Mouse (Mus musculus): ENCODE data around the gene Nav1.

The Nav1 gene

DNA sequence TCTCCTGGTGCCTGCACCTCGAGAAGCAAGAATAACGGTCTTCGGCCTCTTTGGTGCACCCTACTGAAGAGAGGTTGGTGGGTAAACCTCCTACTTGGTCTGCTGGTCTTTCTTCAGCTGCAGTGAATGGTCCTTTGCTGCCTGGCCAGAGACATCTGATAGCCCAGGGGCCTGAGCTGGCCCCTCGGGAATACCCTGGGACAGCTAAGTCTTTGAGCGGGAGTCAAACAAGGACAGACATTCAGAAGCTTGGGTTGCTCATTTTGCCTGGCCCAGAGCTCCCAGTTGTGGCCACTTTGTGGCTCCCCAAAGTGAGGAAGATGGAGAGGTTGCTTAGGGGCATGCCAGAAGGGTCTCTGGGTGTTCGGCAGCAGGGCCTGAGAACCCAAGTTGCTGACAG is 89.6 kb downstream of the Nav1 start:
- no peak for DNase-seq (ENCODE audit: low read depth, low spot score)

DNA sequence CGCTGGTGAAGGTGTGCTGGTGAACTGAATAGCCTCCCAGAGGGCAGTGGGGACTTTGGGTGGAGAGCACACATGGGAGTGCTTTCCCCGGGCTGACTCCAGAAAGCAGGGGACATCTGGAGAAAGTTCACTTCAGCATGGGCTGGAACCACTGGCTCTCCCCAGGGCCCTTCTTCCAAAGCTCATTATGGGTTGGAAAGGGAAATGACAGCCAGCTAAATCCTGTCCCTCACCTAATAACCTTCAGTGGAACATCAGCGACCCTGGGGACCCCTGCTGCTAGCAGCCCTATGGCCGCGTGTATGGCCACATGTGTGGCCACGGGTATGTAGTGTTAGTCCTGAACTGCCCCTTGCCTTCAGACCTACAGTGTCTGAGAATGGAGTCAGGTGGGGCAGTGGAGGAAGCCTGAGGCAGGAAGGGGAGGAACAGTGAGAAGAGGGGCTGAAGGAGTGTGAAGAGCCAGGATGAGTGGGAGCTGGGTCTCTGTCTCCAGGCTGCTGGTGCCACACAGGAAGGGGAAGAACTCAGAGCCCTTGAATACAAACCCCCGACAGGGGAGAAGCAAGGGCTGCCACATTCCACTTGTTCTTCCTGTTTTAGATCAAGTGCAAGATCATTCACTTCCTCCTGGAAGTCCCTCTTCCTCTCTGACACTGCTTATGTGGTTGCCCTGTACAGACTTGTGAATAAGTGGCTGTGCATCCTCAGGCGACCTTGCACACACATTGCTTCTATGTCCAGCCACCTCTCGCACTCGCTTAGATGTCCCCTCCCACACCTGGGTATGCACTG is 90.4 kb downstream of the Nav1 start:
- DNase-seq (ENCODE audit: low read depth, low spot score) = no peak

GRCm38 (mm10) chr1:135515633-135516238 is 91.4 kb downstream of the Nav1 start:
- DNase-seq (ENCODE audit: low read depth, low spot score) = no peak

- DNase-seq (ENCODE audit: low read depth, low spot score) = no peak
These were observed 92.0 kb downstream of the Nav1 start for GRCm38 (mm10) chr1:135514913-135515632.

DNA sequence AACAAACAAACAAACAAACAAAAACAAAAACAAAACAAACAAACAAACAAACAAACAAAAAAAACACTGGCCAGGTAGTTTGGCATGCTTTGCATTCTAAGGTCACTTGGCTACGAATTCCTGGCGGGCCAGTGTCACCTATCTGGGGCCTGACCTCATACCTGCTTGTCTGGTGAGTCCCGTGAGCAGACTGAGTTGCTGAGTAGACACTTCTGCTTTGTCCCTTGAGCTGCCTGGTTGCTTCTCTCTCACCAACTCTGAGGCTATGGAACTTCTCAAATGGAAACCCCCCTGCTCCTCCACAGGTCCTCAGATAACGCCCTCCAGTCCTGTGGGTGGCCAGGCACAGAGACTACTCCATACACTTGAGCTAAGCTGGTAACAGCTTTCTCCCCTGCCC is 93.0 kb downstream of the Nav1 start:
- DNase-seq (ENCODE audit: low read depth, low spot score) = no peak

DNA sequence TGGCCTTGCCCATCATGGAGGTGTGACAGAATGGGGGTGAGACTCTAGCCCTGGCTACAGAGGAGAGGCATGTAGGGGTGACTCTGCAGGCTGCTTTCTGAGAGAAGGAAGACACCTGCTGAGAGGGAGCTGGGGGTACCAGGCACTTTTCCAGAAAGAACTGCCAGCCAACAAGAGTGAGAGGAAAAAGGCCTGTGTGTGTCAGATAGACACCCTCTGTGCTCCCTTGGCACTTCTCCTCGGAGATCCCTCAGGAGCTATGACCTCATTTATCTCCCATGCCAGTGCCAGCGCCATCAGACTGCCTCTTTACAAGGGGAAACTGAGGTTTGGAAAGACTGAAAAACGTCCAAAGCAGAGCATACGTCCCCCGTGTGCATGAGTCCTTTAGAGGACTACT is 93.6 kb downstream of the Nav1 start:
- no peak for DNase-seq (ENCODE audit: low read depth, low spot score)

DNA sequence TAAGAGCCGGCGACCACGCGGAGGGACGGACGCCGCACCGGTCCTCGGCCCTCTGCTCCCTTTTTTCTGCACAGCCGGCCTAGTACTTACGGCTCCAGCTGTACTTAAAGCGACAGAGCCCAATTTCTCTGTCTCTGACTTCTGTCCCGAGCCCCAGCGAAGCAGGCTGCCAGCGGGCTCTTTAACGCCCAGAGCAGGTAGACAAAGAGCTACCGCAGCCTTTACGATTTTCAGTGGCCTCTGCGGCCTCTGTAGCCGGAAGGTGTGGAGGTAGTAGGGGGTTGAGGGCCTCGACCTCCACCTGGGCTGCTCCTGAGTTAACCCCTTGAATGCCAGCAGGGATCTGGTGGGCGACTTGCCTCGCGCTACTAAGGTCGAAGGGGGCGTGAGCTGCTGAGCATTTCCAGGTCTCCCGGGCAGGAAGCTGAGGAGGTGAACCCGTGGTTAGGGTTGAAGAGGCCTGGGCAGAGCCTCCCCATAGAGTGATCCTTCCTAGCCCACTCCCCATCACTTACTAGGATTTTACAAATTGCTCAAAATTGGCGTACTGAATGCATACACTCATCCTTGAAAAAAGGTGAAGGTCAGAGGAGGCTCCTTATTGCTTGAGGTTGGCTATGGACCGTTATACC is 96.6 kb downstream of the Nav1 start:
- DNase-seq (ENCODE audit: low read depth, low spot score) = peak; percentile 54

DNA sequence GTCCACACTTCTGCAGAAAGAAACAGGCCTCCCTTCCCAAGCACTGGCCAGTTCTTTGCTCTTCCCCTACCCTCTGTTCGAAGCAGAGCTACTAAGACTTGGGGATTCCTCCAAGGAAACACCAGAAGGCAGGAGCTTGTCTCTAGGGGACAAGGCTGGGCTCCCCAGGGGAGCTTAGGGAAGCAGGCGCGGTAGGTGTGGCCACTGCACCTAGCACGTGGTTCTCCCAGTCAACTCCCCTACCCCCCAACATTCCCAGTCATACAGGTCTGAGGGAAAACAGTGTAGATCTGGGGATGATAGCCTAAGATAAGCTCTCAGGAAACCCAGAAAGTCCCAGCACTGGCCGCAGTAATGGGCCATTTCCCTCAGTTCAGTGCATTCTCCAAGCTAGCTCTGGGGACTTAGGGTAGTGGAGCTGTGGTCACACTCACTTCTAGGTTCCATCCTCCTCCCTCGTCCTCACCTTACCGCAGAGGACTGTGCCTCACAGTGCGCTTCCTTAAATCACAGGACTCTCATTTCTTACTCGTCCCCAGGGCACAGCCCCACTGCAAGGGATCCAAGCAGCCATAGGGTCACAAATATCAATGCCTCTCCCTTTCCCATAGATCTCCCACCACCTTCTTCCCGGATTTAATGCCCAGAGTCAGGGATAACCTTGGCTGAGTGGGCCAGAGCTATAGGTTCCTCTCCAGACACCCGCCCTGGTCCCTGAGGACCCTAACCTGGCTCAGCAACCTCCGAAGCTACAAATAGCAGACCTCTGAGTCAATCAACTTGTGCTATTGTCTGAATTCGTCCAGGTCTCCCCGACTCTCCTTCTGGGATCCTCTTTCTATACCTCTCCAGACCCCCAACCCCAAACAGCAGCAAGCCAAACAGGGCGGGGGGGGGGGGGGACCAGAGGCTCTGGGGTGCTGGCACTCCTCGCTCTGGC is 97.7 kb downstream of the Nav1 start:
- DNase-seq (ENCODE audit: low read depth, low spot score) = no peak

- no peak for DNase-seq (ENCODE audit: low read depth, low spot score)
These were observed 98.8 kb downstream of the Nav1 start for GRCm38 (mm10) chr1:135508349-135508634.

DNA sequence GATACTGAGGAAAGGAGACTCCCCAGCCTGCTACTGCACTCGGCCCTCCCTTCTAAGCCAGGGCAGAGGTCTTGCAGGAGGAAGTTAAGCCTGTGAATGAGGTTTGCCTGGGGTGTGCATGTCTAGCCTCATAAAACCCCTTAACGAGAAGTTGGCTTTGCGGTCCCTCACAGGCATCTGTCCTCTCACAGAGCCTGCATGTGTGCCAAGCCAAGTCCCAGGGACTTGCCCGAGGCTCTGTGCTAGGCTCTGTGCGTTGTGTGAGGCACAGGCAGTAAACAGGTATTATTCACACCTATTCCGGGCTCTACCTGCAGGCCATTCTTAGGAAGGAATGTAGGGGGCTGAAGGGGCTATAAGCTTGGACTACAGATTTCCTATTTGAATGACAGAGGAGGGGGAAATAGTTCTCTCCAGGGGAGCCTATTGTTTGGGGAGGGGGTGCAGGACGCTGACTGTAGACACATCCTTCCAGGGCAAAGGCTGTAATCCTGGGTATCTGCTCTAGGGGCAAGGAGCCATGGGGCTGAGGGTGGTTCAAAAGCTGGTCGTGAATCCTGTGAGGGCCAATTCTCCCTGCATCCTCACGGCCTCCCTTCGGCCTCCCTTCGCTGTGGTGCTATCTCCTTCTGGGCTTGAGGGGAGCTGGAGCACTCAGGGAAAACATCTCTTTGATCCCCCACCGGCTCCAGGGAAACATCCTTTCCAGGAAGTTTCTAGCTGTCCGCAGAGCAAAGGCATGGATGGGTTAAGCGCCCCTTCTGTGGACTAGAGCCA is 99.3 kb downstream of the Nav1 start:
- no peak for DNase-seq (ENCODE audit: low read depth, low spot score)

- DNase-seq (ENCODE audit: low read depth, low spot score) = no peak
These were observed 101.6 kb downstream of the Nav1 start for GRCm38 (mm10) chr1:135505499-135505898.

- DNase-seq (ENCODE audit: low read depth, low spot score) = no peak
These were observed 103.7 kb downstream of the Nav1 start for GRCm38 (mm10) chr1:135503436-135503835.

DNA sequence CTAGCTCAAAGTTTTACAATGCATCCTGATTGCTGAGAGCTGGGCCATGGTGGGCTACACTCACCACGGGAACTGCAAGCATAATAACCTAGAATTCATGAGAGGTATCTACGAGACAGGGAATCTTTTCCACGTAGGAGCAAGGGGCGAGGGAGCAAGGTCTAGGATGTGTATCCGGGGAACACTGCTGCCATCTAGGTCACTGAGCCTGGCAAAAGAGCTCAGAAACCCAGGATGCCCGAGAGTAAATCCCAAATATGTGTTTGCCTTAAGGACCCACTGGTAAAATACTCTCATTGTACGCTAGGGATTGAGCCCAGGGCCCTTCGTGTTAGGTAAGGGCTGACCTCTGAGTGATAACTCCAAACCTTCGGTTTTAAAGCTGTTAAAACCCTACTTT is 104.3 kb downstream of the Nav1 start:
- no peak for DNase-seq (ENCODE audit: low read depth, low spot score)

DNA sequence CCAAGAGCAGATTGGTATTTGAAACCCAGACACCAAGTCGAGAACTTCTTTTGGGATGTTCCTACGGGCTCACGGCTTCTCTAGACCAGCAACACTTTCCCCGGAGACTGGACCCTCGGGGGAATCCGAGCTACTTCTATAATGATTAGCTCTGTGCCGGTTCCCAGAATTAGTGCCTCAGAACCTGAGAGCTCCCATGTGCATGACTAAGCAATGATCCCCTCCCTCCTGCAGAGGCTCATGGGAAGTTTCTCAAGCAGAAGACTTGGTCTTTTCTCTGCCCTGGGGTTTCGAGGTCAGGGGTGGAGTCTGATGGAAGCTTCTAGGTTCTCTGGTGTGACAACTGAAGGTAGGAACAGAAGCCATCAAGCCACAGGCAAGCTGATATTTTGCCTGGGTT is 105.0 kb downstream of the Nav1 start:
- DNase-seq (ENCODE audit: low read depth, low spot score) = no peak

- DNase-seq (ENCODE audit: low read depth, low spot score) = no peak
These were observed 108.4 kb downstream of the Nav1 start for GRCm38 (mm10) chr1:135498455-135499358.

DNA sequence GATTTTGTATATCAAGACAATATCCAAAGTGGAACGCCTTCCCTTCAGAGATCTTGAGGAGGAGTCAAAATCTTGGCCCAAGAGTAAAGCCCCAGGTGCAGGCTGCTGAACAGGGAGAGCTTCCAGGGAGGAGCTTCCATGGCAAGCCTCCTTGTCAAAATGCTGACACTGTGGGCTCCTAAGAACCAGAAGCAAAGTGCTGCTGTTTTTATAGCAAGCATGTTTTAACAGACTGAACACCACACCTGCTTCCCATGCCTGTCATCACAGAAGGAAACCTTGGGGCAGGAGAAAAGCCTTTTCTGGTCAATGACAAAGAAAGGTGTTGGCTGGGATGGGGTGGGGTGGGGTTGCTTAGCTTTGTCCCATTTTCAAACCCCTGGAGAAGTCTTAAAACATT is 112.0 kb downstream of the Nav1 start:
- no peak for DNase-seq (ENCODE audit: low read depth, low spot score)

- DNase-seq (ENCODE audit: low read depth, low spot score) = peak; percentile 52
These were observed 113.2 kb downstream of the Nav1 start for GRCm38 (mm10) chr1:135493862-135494261.

GRCm38 (mm10) chr1:135492406-135492805 is 114.7 kb downstream of the Nav1 start:
- DNase-seq (ENCODE audit: low read depth, low spot score) = no peak

- no peak for DNase-seq (ENCODE audit: low read depth, low spot score)
These were observed 116.0 kb downstream of the Nav1 start for GRCm38 (mm10) chr1:135490931-135491666.

All from skeletal muscle tissue, adult 2 months (tissue).